Mouse (Mus musculus): ENCODE results near the gene Acot9. TPM values are rescaled to one million over a fixed set of nuclear protein-coding genes. Genes with fewer than 3 reads are reported as not detected.
A peak's percentile ranks its signal among the peaks of the same experiment; 100 is the strongest.

The Acot9 gene
- polyA plus RNA-seq, 1 experiment = 75.9 TPM

DNA sequence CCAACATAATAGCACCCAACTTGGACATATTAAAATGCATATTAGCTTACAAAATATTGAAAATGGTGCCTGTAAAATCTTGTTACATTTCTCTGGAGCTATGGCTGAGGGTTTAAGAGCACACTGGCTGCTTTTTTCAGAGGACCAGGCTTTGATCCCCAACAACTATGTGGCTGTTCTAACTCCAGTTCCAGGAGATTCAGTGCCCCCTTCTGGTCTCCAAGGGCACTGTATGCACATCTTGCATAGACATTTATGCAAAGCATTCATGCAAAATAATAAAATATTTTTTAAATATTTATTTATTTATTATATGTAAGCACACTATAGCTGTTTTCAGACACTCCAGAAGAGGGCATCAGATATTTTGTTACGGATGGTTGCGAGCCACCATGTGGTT lies 44.1 kb downstream of the Acot9 start:
- Histone ChIP-seq H3ac (ENCODE audit: control insufficient read depth, insufficient read length) (no peak overlapping the region), H3K79me2 (ENCODE audit: control insufficient read depth, insufficient read depth) (no peaks in the 10 kb centered on the region), H3K4me2 (ENCODE audit: low read depth) (no peak overlapping the region), H3K27me3 (ENCODE audit: control insufficient read depth, insufficient read depth, insufficient read length) (no peaks in the 10 kb centered on the region), H3K4me3 (no peak overlapping the region), H3K36me3 (ENCODE audit: control insufficient read depth, insufficient read depth) (no peaks in the 10 kb centered on the region)
- TF ChIP-seq MYOG (IDR thresholded peaks at IDR 0.05; ENCODE audit: control insufficient read depth in 1 of 3, insufficient read depth in 1 of 3, insufficient read length in 2 of 3, low read depth in 2 of 3) = no peak
- TF ChIP-seq E2F4 (IDR thresholded peaks at IDR 0.05; ENCODE audit: insufficient read depth) = no peak
- TF ChIP-seq MYOD1 (IDR thresholded peaks at IDR 0.05; ENCODE audit: control insufficient read depth in 1 of 3, insufficient read length in 2 of 3, low read depth in 2 of 3) = no peak
- no peak for TF ChIP-seq MAX (IDR thresholded peaks at IDR 0.05; ENCODE audit: low read depth)
- TF ChIP-seq POLR2AphosphoS2 (IDR thresholded peaks at IDR 0.05; ENCODE audit: insufficient read length, low read depth) = no peak
- no peak for TF ChIP-seq REST (IDR thresholded peaks at IDR 0.05; ENCODE audit: insufficient read depth, insufficient read length)
- no peak for TF ChIP-seq TCF12 (IDR thresholded peaks at IDR 0.05; ENCODE audit: insufficient read depth, poor library complexity, severe bottlenecking)
- no peak for TF ChIP-seq POLR2A (IDR thresholded peaks at IDR 0.05; ENCODE audit: insufficient read length, low read depth)
- TF ChIP-seq CEBPB (IDR thresholded peaks at IDR 0.05; ENCODE audit: insufficient read depth, poor library complexity, severe bottlenecking) = no peak
- TF ChIP-seq SRF (IDR thresholded peaks at IDR 0.05; ENCODE audit: control insufficient read depth, insufficient read length, low read depth) = no peak
- no peak for TF ChIP-seq USF1 (IDR thresholded peaks at IDR 0.05; ENCODE audit: low read depth)
- no peak for TF ChIP-seq TCF3 (IDR thresholded peaks at IDR 0.05; ENCODE audit: insufficient read length, low read depth)

DNA sequence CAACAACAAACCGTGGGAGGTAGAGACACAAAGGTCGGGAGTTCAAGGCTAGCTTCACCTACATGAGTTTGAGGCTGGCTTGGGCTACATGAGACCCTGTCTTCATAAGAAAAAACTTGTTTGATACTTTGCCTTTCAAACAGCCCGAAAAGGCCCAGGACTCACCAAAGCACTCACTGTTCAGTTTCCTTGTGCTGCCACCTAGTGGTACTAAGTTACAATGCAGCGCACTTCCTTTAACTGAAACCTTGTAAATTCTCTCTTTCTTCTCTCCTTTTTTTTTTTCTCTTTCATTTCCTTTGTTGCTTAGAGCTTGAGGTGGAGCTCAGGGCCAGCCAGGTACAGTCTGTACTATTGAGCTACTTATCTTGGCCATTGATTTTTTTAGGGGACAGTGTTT lies 55.8 kb downstream of the Acot9 start:
- Histone ChIP-seq H3K4me3 (no peak overlapping the region), H3K27me3 (ENCODE audit: control insufficient read depth, insufficient read depth, insufficient read length) (no peaks in the 10 kb centered on the region), H3ac (ENCODE audit: control insufficient read depth, insufficient read length) (no peak overlapping the region), H3K36me3 (ENCODE audit: control insufficient read depth, insufficient read depth) (no peaks in the 10 kb centered on the region), H3K79me2 (ENCODE audit: control insufficient read depth, insufficient read depth) (no peaks in the 10 kb centered on the region), H3K4me2 (ENCODE audit: low read depth) (no peak overlapping the region)
- no peak for TF ChIP-seq MYOD1 (IDR thresholded peaks at IDR 0.05; ENCODE audit: control insufficient read depth in 1 of 3, insufficient read length in 2 of 3, low read depth in 2 of 3)
- no peak for TF ChIP-seq CEBPB (IDR thresholded peaks at IDR 0.05; ENCODE audit: insufficient read depth, poor library complexity, severe bottlenecking)
- TF ChIP-seq TCF12 (IDR thresholded peaks at IDR 0.05; ENCODE audit: insufficient read depth, poor library complexity, severe bottlenecking) = no peak
- TF ChIP-seq TCF3 (IDR thresholded peaks at IDR 0.05; ENCODE audit: insufficient read length, low read depth) = no peak
- no peak for TF ChIP-seq REST (IDR thresholded peaks at IDR 0.05; ENCODE audit: insufficient read depth, insufficient read length)
- TF ChIP-seq SRF (IDR thresholded peaks at IDR 0.05; ENCODE audit: control insufficient read depth, insufficient read length, low read depth) = no peak

GRCm38 (mm10) chrX:155337567-155337904 lies 75.3 kb downstream of the Acot9 start:
- TF ChIP-seq REST (IDR thresholded peaks at IDR 0.05; ENCODE audit: insufficient read depth, insufficient read length) = no peak
- TF ChIP-seq USF1 (IDR thresholded peaks at IDR 0.05; ENCODE audit: low read depth) = no peak
- no peak for TF ChIP-seq POLR2A (IDR thresholded peaks at IDR 0.05; ENCODE audit: insufficient read length, low read depth)
- no peak for TF ChIP-seq MYOG (IDR thresholded peaks at IDR 0.05; ENCODE audit: control insufficient read depth in 1 of 3, insufficient read depth in 1 of 3, insufficient read length in 2 of 3, low read depth in 2 of 3)
- TF ChIP-seq TCF3 (IDR thresholded peaks at IDR 0.05; ENCODE audit: insufficient read length, low read depth) = no peak
- TF ChIP-seq SRF (IDR thresholded peaks at IDR 0.05; ENCODE audit: control insufficient read depth, insufficient read length, low read depth) = no peak
- no peak for TF ChIP-seq TCF12 (IDR thresholded peaks at IDR 0.05; ENCODE audit: insufficient read depth, poor library complexity, severe bottlenecking)
- TF ChIP-seq MYOD1 (IDR thresholded peaks at IDR 0.05; ENCODE audit: control insufficient read depth in 1 of 3, insufficient read length in 2 of 3, low read depth in 2 of 3) = no peak
- TF ChIP-seq MAX (IDR thresholded peaks at IDR 0.05; ENCODE audit: low read depth) = no peak
- no peak for TF ChIP-seq CEBPB (IDR thresholded peaks at IDR 0.05; ENCODE audit: insufficient read depth, poor library complexity, severe bottlenecking)
- TF ChIP-seq POLR2AphosphoS2 (IDR thresholded peaks at IDR 0.05; ENCODE audit: insufficient read length, low read depth) = no peak
- Histone ChIP-seq H3K4me3 (peak overlapping the region; percentile 40), H3K79me2 (ENCODE audit: control insufficient read depth, insufficient read depth) (peaks cover 7% of the 10 kb centered on the region), H3K36me3 (ENCODE audit: control insufficient read depth, insufficient read depth) (peaks cover 3% of the 10 kb centered on the region), H3K4me2 (ENCODE audit: low read depth) (peak overlapping the region; percentile 43), H3K27me3 (ENCODE audit: control insufficient read depth, insufficient read depth, insufficient read length) (no peaks in the 10 kb centered on the region), H3ac (ENCODE audit: control insufficient read depth, insufficient read length) (peak overlapping the region; percentile 56)

- TF ChIP-seq USF1 (IDR thresholded peaks at IDR 0.05; ENCODE audit: low read depth) (peak; percentile 51), SRF (IDR thresholded peaks at IDR 0.05; ENCODE audit: control insufficient read depth, insufficient read length, low read depth) (no peak), CEBPB (IDR thresholded peaks at IDR 0.05; ENCODE audit: insufficient read depth, poor library complexity, severe bottlenecking) (no peak), POLR2AphosphoS2 (IDR thresholded peaks at IDR 0.05; ENCODE audit: insufficient read length, low read depth) (peak; percentile 80), POLR2A (IDR thresholded peaks at IDR 0.05; ENCODE audit: insufficient read length, low read depth) (peak; percentile 84), E2F4 (IDR thresholded peaks at IDR 0.05; ENCODE audit: insufficient read depth) (peak; percentile 14)
- H3K36me3 ChIP-seq (ENCODE audit: control insufficient read depth, insufficient read depth) = peaks cover 3% of the 10 kb centered on the region
- H3K27me3 ChIP-seq (ENCODE audit: control insufficient read depth, insufficient read depth, insufficient read length) = no peaks in the 10 kb centered on the region
- H3K79me2 ChIP-seq (ENCODE audit: control insufficient read depth, insufficient read depth) = peaks cover 7% of the 10 kb centered on the region
- peak overlapping the region; percentile 40 for H3K4me3 ChIP-seq
- peak overlapping the region; percentile 43 for H3K4me2 ChIP-seq (ENCODE audit: low read depth)
- H3ac ChIP-seq (ENCODE audit: control insufficient read depth, insufficient read length) = peak overlapping the region; percentile 56
Observed at GRCm38 (mm10) chrX:155337905-155338721, 75.9 kb downstream of the Acot9 start.

DNA sequence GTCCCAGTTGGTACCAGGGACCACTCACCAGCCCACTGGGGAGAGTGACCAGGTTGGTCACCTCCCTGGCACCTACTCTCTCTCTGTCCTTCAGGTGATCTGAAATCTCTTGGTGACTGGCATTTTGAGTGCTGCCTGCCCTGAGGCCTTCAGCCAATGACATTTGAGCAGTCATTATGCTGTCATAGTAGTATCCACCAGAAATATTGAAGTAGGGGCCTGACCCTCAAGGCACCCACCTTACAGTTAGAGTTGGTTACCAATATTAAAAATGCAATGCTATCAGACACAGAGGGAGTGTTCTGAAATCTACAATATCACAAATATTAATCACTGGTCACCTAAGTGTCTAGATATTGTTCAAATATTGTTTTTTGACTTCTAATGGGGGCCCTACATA lies 78.4 kb downstream of the Acot9 start, which contains the start of gene Prdx4:
Gene Prdx4, minus strand, starts transcription at position 101 of the 400 bp plus-strand sequence.
- Histone ChIP-seq H3K79me2 (ENCODE audit: control insufficient read depth, insufficient read depth) (peaks cover 7% of the 10 kb centered on the region), H3K4me2 (ENCODE audit: low read depth) (no peak within 1 kb of the TSS), H3ac (ENCODE audit: control insufficient read depth, insufficient read length) (no peak within 1 kb of the TSS), H3K36me3 (ENCODE audit: control insufficient read depth, insufficient read depth) (no peaks in the 10 kb centered on the region), H3K4me3 (no peak within 1 kb of the TSS), H3K27me3 (ENCODE audit: control insufficient read depth, insufficient read depth, insufficient read length) (no peaks in the 10 kb centered on the region)
- TF ChIP-seq TCF3 (IDR thresholded peaks at IDR 0.05; ENCODE audit: insufficient read length, low read depth) (no peak), POLR2AphosphoS2 (IDR thresholded peaks at IDR 0.05; ENCODE audit: insufficient read length, low read depth) (no peak), REST (IDR thresholded peaks at IDR 0.05; ENCODE audit: insufficient read depth, insufficient read length) (no peak), E2F4 (IDR thresholded peaks at IDR 0.05; ENCODE audit: insufficient read depth) (no peak), SRF (IDR thresholded peaks at IDR 0.05; ENCODE audit: control insufficient read depth, insufficient read length, low read depth) (no peak), MYOD1 (IDR thresholded peaks at IDR 0.05; ENCODE audit: control insufficient read depth in 1 of 3, insufficient read length in 2 of 3, low read depth in 2 of 3) (no peak), TCF12 (IDR thresholded peaks at IDR 0.05; ENCODE audit: insufficient read depth, poor library complexity, severe bottlenecking) (no peak), MAX (IDR thresholded peaks at IDR 0.05; ENCODE audit: low read depth) (no peak), MYOG (IDR thresholded peaks at IDR 0.05; ENCODE audit: control insufficient read depth in 1 of 3, insufficient read depth in 1 of 3, insufficient read length in 2 of 3, low read depth in 2 of 3) (no peak), CEBPB (IDR thresholded peaks at IDR 0.05; ENCODE audit: insufficient read depth, poor library complexity, severe bottlenecking) (no peak), USF1 (IDR thresholded peaks at IDR 0.05; ENCODE audit: low read depth) (no peak), POLR2A (IDR thresholded peaks at IDR 0.05; ENCODE audit: insufficient read length, low read depth) (no peak)

Data from myocyte (in vitro differentiated cells).